Mouse (Mus musculus) C2C12 (cell line): Measurements from ENCODE around the gene Elof1.

Experiments
- CEBPB ChIP-seq: IDR thresholded peaks from one replicate; pipeline ENCODE4 v1.6.1; 2011; ENCODE audit warnings: low read depth, mild to moderate bottlenecking, control low read depth, moderate library complexity
- CTCF ChIP-seq: IDR thresholded peaks from one replicate; pipeline ENCODE4 v1.5.1; 2011; ENCODE audit not compliant: control insufficient read depth, insufficient read depth, insufficient read length
- MYOD1 ChIP-seq: IDR thresholded peaks from one replicate; pipeline ENCODE4 v1.6.1; 2011; ENCODE audit warnings: low read depth; ENCODE audit not compliant: control insufficient read depth, insufficient read length
- MYOG ChIP-seq: IDR thresholded peaks from one replicate; pipeline ENCODE4 v1.6.1; 2011; ENCODE audit not compliant: control insufficient read depth, insufficient read length; ENCODE audit errors: extremely low read depth
- USF1 ChIP-seq: IDR thresholded peaks from one replicate; pipeline ENCODE4 v1.6.1; 2011; ENCODE audit warnings: low read depth, mild to moderate bottlenecking, control low read depth, moderate library complexity

DNA sequence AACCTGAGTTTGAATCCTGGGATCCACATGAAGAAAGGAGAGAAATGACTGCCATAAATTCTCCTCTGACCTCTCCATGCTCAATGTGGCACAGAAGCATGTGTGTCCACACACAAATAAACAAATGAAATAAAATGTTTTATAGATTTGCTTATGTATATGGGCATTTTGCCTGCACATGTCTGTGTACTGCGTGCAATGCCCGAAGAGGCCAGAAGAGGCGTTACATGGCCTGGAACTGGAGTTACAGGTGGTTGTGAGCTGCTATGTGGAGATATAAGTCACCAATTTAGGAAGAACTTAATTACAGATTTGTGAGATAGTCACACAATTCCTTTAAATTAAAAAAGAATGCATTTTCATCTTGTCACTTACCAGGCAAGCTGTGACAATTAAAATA is 36.8 kb upstream of the Elof1 start:
- TF ChIP-seq CTCF (no peak), MYOD1 (no peak), MYOG (no peak), USF1 (no peak), CEBPB (no peak)
